Mouse (Mus musculus) thymus, postnatal 10 days (tissue): ENCODE data around the gene Ccdc159.
A peak's percentile ranks its signal among the peaks of the same experiment; 100 is the strongest.

ENCODE experiments used
- DNase-seq, 2 experiments: peaks; one replicate each; pipeline ENCODE4 v3.0.0; 2021; ENCODE audit warnings: low spot score in 2 of 2

Gene Ccdc159

GRCm38 (mm10) chr9:21961366-21961980, 34.2 kb downstream of the Ccdc159 start:
- no peak for DNase-seq

- DNase-seq: no peak
Measured at GRCm38 (mm10) chr9:21962010-21962409, 34.7 kb downstream of the Ccdc159 start.

DNA sequence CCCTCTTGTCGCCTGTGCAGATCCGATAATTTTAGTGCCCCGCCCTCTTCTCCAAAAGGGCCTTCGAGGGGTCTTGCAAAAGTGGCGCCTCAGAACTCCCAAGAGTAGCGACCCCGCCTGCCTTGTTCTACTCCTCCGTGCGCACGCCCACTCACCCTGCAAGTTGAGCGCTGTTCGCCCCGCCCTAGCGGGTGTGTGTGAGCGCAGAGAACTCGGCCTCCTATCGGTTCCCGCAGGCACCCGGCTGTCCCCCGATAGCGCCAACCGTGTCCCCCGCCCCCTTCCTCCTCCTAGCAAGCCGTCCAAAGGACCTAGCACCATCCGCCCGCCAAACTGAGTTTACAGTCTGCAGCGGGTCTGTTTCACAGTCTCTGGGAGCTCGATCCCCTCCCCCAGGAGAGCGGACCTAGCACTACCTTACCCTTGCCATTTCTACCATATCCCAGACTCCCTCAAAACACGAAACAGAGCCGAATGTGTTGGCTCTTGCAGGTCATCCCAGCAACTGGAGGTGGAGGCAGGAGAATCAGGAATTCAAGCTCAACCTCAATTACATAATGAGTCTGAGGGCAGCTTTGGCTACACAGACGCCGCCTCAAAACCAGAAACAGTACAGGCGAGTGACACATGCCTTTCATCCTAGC, 35.3 kb downstream of the Ccdc159 start:
- peak; percentile 56 to 62 for DNase-seq

DNA sequence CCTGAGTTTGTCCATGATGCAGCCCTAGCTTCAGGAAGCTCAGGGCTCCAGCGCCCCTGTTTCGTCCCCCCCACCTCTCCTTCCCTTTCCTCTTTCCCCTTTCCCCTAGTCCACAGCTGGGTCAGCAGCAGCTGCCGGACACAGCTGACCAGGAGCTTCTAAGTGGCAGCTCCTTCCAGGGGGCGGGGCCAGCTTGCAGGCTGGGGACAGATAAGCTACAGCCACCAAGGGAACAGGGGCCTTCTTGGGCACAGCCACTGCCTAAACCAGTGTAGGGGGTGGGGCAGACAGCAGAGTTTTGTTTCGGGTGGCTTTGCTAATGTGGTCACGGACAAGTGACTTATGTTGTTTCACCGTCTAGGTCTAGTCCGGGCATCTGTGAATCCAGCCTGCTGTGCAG, 36.1 kb downstream of the Ccdc159 start, which contains the start of gene Epor:
Gene Epor, minus strand, starts transcription at position 90 of the 400 bp plus-strand sequence.
- DNase-seq: no peak

GRCm38 (mm10) chr9:21968883-21969282, 41.6 kb downstream of the Ccdc159 start:
- no peak for DNase-seq

GRCm38 (mm10) chr9:21969304-21969703, 42.0 kb downstream of the Ccdc159 start:
- no peak for DNase-seq

GRCm38 (mm10) chr9:21976626-21977175, 49.4 kb downstream of the Ccdc159 start:
- no peak for DNase-seq

DNA sequence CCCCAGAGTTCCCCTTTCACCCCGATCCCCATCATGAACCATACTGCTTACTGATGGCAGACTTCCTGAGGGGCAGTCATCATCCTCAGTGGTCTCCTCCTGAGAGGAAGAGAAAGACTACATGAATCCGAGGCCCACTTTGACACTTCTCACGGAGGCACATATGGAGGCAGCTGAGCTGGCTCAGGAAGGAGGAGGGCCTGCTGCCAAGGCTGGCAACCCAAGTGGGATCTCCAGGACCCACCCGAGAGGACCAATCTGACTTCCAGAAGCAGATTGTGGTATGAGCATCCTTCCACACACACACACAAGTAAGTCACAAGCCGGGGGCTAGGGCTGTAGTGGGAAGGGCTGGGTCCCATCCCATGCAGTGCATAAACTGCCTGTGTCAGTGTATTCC, 50.1 kb downstream of the Ccdc159 start:
- DNase-seq: no peak

GRCm38 (mm10) chr9:21977972-21978371, 50.7 kb downstream of the Ccdc159 start:
- DNase-seq: peak in 1 of 2 experiments; percentile 65

- DNase-seq: no peak
Measured at GRCm38 (mm10) chr9:21978398-21979128, 51.3 kb downstream of the Ccdc159 start.

GRCm38 (mm10) chr9:21983911-21984310, 56.6 kb downstream of the Ccdc159 start:
- no peak for DNase-seq
